Mouse (Mus musculus) central nervous system, embryonic 18 days (tissue): ENCODE measurements around the gene Shisal2a. TPM values are rescaled to one million over a fixed set of nuclear protein-coding genes. Genes with fewer than 3 reads are reported as not detected.

ENCODE experiments used
- polyA plus RNA-seq: library from polyadenylated mRNA; depleted of rRNA; stranded (reverse); fragments of >200 nt; gene quantifications from 2 replicates; pipeline ENCODE4 v1.2.3, GENCODE M21; 2012; rRNA removed

The Shisal2a gene
- 1.5 and 2.5 TPM in 2 replicates for polyA plus RNA-seq

DNA sequence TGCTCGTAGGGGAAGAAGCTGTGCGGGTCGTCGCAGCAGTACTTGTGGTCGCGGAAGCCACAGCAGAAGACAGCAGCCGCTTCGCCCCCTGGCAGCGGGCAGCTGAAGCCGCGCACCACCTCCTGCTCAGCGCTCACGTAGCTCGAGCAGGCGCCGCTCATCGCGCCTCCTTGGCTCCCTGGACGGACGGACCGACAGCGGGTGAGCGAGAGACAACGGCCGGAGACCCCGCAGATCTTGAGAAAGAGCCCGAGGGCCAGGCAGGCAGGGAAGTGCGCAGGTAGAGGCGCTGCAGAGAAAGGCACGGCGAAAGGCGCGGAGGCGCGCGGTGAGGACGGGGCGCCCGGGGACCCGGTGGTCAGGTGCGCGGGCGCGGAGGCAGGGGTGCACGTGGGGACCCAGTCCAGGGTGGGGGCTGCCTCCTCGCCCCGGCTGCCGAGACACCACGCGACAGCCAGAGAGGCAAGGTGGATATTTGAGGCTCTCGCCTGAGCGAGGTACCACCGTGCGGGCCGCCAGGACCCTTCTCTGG, at the start of gene Shisal2a:
Gene Shisal2a, minus strand, starts transcription at position 167 of the 532 bp plus-strand sequence.

DNA sequence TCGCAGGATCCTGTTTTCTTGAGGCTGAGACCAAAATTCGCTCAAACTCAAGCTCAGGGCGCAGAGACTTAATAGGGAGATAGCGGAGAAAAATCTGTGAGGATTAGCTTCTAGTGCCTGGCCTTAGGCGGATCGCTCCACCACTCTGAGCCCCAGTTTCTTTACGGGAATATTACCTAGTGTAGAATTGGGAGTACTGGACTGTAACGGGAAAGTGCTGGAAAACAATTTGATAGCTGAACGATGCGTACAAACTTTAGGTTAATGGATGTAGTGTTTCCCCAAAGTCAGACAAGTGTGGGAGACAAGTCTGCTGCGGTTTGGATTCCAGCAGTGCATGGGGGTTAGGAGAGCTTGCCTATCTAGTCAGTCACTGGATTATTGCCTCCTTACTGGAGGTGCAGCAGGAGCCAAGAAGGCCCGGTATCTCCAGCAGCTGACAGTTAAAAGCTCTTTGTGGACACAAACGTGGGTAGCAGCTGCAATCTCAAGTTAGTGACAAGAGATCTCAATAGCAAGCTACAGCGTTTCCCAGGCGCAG, 23.8 kb upstream of the Shisal2a start, which contains the start of gene Gpx7:
Gene Gpx7, minus strand, starts transcription at position 101 of the 541 bp plus-strand sequence.

DNA sequence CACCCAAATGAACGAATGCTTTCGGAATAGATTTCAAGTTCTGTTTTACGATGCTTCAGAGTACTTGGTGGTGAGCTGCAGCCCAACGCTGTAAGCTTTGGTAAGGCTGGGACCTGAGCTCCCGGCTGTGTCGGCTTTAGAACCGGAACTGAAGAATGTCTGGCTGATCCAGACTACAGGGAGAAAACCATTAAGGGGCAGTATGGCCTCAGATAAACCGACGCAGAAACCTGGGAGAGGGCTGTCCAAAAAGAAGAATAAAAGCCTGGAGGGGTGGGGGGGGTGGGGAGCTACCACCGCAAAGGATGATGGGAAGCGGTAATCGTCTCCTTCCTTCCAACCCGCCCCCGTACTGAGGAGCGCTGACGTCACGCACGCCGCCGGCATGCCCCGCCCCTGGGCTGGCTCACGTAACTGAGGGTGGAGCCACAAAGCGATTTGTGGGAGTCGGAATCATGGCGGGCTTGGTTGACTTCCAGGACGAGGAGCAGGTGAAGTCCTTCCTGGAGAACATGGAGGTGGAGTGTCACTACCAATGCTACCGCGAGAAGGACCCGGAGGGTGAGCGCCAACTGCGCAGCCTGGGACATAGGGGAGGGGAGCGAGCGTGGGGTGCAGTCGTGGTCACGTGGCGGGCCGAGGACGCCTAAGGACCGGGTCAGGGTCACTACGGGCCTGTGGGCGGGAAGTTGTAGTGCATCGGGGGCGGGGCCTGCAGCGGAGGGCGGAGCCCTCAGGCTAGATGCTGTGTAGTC, 55.2 kb downstream of the Shisal2a start, which contains the start of gene Coa7:
Gene Coa7, plus strand, starts transcription at position 411 of the 755 bp plus-strand sequence.

Other genes with a start within 250 kb of the Shisal2a start
- 136 and 151 TPM in 2 replicates for gene Scp2, start 238.4 kb downstream of the Shisal2a start, polyA plus RNA-seq
- gene Echdc2, start 217.9 kb downstream of the Shisal2a start, polyA plus RNA-seq, result 39.1 and 39.8 TPM in 2 replicates
- gene Zyg11a, start 165.3 kb downstream of the Shisal2a start, polyA plus RNA-seq, result 0.04 and 0.12 TPM in 2 replicates
- gene Zyg11b, start 82.3 kb downstream of the Shisal2a start, polyA plus RNA-seq, result 58.8 and 61.6 TPM in 2 replicates
- gene Coa7, start 55.2 kb downstream of the Shisal2a start, polyA plus RNA-seq, result 19.0 and 19.8 TPM in 2 replicates
- gene Gpx7, start 23.6 kb upstream of the Shisal2a start, polyA plus RNA-seq, result 16.1 and 25.5 TPM in 2 replicates
- 127 and 129 TPM in 2 replicates for gene Tut4, start 76.1 kb upstream of the Shisal2a start, polyA plus RNA-seq
- 55.2 and 55.9 TPM in 2 replicates for gene Prpf38a, start 196.0 kb upstream of the Shisal2a start, polyA plus RNA-seq
- 0.74 and 1.0 TPM in 2 replicates for gene Orc1, start 196.1 kb upstream of the Shisal2a start, polyA plus RNA-seq
- 42.7 and 45.0 TPM in 2 replicates for gene Cc2d1b, start 236.6 kb upstream of the Shisal2a start, polyA plus RNA-seq